Mouse (Mus musculus) adrenal gland, postnatal 4 days (tissue): ENCODE results near the gene Cort. TPM values are rescaled to one million over a fixed set of nuclear protein-coding genes. Genes with fewer than 3 reads are reported as not detected.

ENCODE experiments used
- DNase-seq, 2 experiments: peaks; one replicate each; pipeline ENCODE4 v3.0.0; 2021 to 2022; ENCODE audit warnings: low spot score in 2 of 2, mixed read lengths in 2 of 2
- total RNA-seq, 2 experiments: library from RNA; stranded (reverse); gene quantifications; 2 replicates each; pipeline ENCODE4 v1.2.3; 2021

The Cort gene
- total RNA-seq, 2 experiments from 2014 or later: 2.4 to 3.1 TPM

- DNase-seq: peak; percentile 63 to 87
Measured at GRCm38 (mm10) chr4:149099369-149100017, 27.1 kb downstream of the Cort start, which contains the start of gene Pex14. Pex14 (minus strand) TSS chr4:149099876.

- DNase-seq: no peak
Measured at GRCm38 (mm10) chr4:149098571-149098970, 28.0 kb downstream of the Cort start.

- no peak for DNase-seq
Measured at GRCm38 (mm10) chr4:149097956-149098355, 28.6 kb downstream of the Cort start.

DNA sequence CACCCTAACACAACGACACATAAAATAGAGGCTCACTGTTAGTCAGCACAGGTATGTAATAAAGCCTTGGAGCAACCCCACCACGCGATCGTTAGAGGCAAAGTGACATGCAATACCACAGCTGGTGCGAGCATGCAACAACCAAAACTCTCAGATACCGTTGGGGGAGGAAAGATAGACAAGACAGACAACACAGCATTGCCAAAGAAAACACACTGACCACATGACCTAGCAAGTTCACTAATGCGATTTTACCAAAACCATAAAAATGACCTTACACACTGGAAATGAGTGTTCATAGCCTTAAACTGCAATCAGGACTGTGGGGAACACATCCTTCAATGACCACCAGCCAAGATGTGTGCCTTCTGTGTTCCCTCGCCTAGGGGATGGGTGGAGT, 35.2 kb downstream of the Cort start:
- DNase-seq: no peak

GRCm38 (mm10) chr4:149085381-149085780, 41.2 kb downstream of the Cort start:
- DNase-seq: no peak

DNA sequence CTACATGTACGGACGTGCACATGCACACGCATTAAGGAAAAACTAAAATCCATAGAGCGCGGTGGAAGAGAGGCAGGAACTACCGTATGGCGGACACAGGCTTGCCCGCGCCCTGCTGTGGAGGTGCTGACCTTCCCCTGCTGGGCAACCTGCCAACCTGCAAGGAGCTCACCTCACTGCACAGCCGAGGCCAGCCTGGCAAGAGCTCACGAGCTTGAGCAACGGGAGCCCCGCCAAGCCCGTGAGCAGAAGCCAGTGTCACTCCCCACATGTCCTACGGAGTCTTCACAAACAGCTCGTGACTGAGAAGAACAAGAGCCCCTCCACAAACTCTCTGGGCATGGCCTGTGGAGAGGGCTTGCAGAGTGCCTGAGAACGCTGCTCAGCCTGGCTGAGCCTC, 45.0 kb downstream of the Cort start:
- peak; percentile 26 to 61 for DNase-seq

DNA sequence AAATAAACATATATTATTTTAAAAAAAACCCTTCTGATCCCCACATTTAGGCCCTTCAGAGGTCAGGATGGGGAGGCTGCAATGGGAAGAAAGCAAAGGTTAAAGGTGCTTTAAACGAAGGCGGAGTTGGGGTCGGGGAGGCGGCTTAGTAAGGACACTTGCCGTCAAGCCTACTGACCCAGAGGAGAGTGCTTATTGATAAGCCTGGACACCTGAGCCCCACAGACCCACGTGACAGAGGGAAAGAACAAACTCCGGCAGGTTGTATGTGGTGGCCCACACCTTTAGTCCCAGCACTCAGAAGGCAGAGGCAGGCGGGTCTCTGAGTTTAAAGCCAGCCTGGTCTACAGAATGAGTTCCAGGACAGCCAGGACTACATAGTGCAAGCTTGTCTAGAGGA, 46.5 kb downstream of the Cort start:
- no peak for DNase-seq

DNA sequence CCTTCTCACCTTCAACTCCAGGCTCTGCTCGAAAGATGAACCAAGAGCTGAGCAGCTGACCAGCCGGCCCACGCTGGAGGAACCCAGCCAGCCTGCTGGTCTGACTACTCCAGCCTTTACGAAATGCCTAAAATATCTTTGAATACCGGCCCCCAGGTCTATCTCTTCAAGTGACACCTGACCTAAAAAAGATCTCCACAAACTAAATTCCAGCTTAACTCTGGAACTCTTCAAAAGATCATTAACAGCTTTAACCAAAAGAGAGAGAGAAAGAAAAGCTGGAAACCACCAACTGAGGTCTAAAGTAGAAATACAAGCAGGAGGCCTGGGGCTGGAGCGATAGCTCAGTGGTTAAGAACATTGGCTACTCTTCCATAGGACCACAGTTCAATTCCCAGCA, 46.9 kb downstream of the Cort start:
- no peak for DNase-seq

DNA sequence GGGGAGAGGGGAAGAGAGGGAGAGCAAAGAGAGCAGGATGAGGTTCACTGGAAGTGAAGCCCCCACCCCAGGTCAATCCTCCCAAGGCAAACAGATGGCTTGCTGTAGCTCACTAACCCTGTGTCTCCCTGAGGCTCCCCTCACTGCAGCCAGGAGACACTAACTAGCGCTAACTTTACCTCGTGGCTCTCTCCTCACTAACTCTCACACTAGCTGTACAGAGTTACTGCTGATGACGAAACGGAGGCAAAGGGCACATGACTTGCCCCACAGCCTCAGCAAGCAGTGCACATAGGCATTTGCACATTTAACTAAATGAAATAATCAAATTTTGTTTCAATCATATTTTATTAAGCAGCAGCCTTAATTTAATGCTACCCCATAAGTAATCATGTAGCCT, 48.3 kb downstream of the Cort start:
- no peak for DNase-seq

- peak; percentile 34 to 51 for DNase-seq
Measured at GRCm38 (mm10) chr4:149075871-149076575, 50.5 kb downstream of the Cort start.

DNA sequence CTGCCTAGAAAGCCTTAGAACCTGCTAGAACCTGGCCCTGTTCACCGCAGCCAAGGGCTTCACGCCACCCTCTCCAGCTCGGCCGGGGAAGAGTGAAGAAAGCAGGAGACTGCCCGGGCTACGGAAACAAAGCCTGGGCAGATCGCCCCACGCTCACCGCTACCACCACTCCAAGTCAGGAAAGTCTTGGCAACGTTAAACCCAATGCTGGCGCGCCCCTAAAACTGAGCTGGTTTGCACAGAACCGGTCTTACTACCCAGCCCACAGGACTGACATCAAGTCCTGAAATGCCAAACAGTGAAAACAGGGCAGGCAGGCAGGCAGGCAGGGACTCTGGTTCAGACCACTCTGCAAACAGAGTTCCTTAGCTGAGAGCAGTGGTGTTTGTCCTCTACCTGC, 51.5 kb downstream of the Cort start:
- DNase-seq: no peak

Other genes starting within 250 kb of the Cort start
- 10 to 100 TPM; 63.0 to 67.3 TPM for gene Pex14, start 26.9 kb downstream of the Cort start, total RNA-seq
- gene Dffa, start 22.6 kb downstream of the Cort start, total RNA-seq: 10 to 100 TPM; 24.4 to 24.9 TPM
- 10 to 100 TPM; 17.1 to 19.3 TPM for gene Cenps, start 10.9 kb upstream of the Cort start, total RNA-seq
- gene Pgd, start 40.0 kb upstream of the Cort start, total RNA-seq: 100 to 1,000 TPM; 191 to 193 TPM
- 100 to 1,000 TPM; 118 to 124 TPM for gene Kif1b, start 180.9 kb upstream of the Cort start, total RNA-seq